Mouse (Mus musculus) liver, adult (tissue): ENCODE measurements around the gene Mks1.

Experiments used
- GATA4 ChIP-seq: IDR thresholded peaks from 2 replicates; pipeline ENCODE4 v1.6.1; 2014; ENCODE audit warnings: mild to moderate bottlenecking, low read length; ENCODE audit not compliant: insufficient replicate concordance

Mks1 gene

DNA sequence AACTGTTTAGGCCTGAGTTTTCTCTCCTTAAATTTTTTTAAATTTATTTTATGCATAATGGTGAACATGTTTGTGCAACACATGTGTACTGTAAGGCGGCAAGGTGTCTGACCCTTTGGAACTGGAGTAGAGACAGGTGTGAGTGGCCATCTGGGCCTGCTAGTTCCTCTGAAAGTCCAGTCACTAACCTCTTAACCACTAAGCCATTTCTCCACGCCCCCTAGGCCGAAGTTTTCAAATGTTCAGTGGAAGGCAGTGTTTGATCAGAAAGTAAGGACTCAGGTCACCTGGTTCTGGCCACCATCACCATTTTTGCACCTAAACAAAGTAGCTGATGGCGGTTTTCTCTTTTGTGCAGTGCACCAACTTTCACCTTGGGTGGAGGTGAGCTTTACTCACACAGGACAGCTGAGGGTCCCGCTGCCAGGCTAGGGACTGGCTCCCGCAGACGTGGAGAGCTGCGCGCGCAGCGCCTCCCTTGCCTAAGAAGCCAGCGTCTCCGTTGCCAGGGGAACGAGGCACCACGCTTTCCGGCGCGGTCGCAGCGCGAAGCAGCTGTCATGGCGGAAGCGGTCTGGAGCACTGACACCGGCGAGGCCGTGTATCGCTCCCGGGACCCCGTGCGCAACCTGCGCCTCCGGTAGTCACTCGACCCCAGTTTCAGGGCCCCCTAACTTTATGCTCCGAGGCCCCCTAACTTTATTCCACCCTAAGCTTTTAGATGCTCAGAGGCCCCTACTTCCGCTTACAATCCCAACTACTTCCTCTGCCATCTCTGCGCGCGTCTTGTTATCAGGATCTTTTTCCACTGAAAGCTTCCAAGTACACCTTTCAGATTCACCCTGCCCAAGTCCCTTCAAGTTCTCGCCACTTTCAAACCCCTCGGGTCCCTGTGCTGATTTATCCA lies at the start of gene Mks1:
Mks1 (plus strand) TSS at position 526 of the 907 bp plus-strand sequence.
- TF ChIP-seq GATA4, result no peak; the same call in 1 of the 2 replicates

GRCm38 (mm10) chr11:87805448-87805847 lies 47.6 kb upstream of the Mks1 start:
- TF ChIP-seq GATA4, result no peak

GRCm38 (mm10) chr11:87807433-87807832 lies 45.6 kb upstream of the Mks1 start:
- no peak for TF ChIP-seq GATA4

DNA sequence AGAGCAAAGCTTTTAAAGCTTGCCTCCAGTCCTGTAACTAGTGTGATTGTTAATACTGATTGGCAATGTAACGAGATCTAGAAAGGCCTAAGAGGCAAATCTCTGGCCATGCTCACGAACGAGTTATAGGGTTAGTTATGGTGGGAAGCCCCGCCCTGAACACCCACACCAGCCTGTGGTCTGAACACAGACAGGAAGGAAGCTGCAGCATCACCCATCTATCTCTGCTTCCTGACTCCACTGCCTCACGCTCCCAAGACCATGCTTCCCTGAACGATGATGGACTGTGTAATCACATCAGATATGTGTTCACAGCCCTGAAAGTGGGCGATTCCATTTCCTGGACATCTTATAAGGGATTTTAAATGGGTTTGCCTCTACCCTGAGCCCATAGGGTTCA lies 44.8 kb upstream of the Mks1 start:
- no peak for TF ChIP-seq GATA4

DNA sequence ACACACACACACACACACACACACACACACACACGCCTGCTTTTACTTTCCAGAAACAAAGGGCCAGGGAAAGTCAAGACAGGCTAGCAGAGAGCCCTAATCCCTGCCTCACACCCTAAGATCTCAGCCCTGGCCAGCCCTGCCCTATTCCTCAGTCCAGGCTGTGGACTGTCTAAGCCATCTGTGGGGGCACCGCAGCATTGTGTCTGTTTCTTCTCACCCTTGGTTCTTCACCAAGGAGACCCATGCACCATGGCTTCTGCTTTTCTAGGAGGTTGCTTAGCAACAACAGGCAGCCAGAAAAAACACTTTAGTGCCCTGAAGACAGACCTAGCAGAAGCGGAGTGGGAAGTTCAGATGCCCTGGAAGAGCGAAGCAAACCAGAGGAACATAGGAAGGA lies 41.6 kb upstream of the Mks1 start:
- no peak for TF ChIP-seq GATA4

GRCm38 (mm10) chr11:87814831-87815230 lies 38.2 kb upstream of the Mks1 start:
- no peak for TF ChIP-seq GATA4

GRCm38 (mm10) chr11:87816707-87817442 lies 36.1 kb upstream of the Mks1 start:
- TF ChIP-seq GATA4, result no peak

DNA sequence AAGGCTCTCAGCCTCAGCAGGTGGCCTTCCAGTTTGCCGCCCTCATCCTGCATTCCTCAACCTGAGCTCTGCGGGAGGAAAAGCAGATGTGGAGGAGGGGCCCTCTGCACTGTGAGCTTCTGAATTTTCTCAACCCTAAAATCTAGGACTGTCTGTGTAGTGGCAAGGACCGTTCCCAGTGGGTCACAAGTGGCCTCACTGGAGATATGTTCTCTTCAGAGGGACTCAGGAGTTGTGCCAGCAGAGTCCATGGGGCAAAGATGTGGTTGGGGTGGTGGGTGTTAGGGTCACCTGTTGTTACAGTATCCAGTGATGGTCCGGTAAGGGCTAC lies 35.6 kb upstream of the Mks1 start:
- TF ChIP-seq GATA4, result no peak

- no peak for TF ChIP-seq GATA4
Measured at GRCm38 (mm10) chr11:87821502-87821901, 31.5 kb upstream of the Mks1 start.

DNA sequence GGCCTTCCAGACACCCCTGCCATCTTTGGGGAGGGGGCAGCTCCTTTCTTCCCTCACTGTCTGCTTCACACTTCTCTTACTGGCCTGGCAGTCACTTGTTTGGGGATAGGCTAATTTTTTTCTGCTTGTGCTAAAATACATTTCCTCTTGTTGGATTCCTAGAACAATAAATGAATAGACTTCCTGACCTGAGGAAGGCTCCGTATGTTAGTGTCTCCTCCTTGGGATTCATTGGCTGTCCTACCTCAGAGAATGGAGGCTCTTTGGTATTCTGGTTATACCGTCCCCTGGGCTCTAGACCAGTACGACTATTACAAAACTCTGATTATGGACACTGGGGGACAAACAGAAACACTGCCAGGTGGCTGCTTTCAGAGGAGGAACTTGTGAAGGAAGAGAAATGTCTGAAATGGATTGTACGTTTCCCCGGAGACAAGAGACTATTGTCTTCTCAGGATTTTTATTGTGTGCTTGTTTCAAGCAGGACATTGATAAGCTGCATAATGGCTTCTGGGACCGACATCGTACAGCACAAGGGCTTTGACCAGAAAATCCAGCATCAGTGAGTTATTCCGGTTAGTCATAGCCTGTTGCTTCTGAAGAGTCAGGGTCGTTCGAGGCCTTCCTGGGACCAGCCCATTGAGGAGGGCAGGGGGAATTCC lies 24.6 kb upstream of the Mks1 start, which contains the start of gene Lpo:
Lpo (minus strand) TSS at position 51 of the 662 bp plus-strand sequence.
- no peak for TF ChIP-seq GATA4

- no peak for TF ChIP-seq GATA4
Measured at GRCm38 (mm10) chr11:87840676-87841075, 12.3 kb upstream of the Mks1 start.

DNA sequence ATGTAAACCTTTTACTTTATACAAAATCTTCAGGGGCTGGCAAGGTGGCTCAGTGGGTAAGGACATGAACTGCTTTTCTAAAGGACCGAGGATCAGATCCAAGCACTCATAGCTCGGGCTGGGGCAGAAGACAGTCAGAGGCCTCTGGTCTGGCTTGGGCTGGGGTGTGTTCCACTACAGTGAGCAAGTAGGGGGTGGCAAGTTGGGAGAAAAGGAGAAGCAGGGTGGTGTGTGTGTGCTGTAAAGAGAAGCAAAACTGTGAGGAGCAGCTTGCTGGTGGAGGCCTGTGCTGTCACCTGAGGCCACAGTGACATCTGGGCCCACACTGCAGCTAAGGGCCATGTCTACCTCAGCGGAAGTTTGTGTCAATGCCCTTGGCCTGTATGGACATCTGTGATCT lies 11.6 kb upstream of the Mks1 start:
- TF ChIP-seq GATA4, result no peak

- no peak for TF ChIP-seq GATA4
Measured at GRCm38 (mm10) chr11:87846968-87847600, 5.9 kb upstream of the Mks1 start.

- TF ChIP-seq GATA4, result no peak
Measured at GRCm38 (mm10) chr11:87847884-87848283, 5.1 kb upstream of the Mks1 start.

- no peak for TF ChIP-seq GATA4
Measured at GRCm38 (mm10) chr11:87853597-87853954, 561 bp downstream of the Mks1 start.
